Mouse (Mus musculus) liver, embryonic 14.5 days (tissue): ENCODE measurements at regions not wholly inside any gene's neighbourhood (a gene's known extent, or its start where the extent isn't known, plus 50 kb on each side); places are given as distances from the start of the nearest gene placed in this dataset.

Experiments used
- CTCF ChIP-seq: IDR thresholded peaks from 2 replicates; pipeline ENCODE4 v1.5.1; 2016; ENCODE audit warnings: antibody characterized with exemption, low read depth, control low read depth
- EP300 ChIP-seq: IDR thresholded peaks from 2 replicates; pipeline ENCODE4 v1.6.1; 2016; ENCODE audit warnings: antibody characterized with exemption, low read depth

- TF ChIP-seq CTCF (no peak), EP300 (no peak)
Observed at GRCm38 (mm10) chrX:76077781-76078180, 186.3 kb upstream of the Cldn34b3 start.
